Mouse (Mus musculus): ENCODE results near the gene Npdc1.

DNA sequence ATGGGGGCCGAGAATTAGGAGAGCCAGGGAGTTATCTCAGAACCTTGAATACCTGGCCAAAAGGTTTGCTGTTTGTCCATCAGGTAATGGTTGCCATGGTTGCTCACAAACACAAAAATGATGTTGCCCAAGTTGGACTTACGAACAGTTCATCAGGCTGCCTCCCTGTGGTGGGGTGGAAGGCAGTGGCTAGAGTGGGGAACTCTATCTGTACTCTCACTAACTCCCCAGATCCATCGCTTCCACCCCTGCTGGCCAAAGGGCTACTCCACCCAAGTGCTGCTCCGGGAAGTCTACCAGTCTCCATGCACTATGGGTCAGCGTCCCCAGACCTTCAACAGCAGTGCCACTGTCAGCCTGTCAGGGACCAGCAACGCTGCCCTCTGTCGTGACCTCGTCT, at the start of gene Npdc1:
- TF ChIP-seq POLR2A (IDR thresholded peaks at IDR 0.05; ENCODE audit: control insufficient read depth, low read depth, low read length) (no peak), CTCF (IDR thresholded peaks at IDR 0.05; ENCODE audit: control insufficient read depth, insufficient read depth, insufficient replicate concordance, low read depth, low read length) (no peak)

Data from testis, adult 2 months (tissue).